Mouse (Mus musculus): ENCODE results near the gene Lenep.

Gene Lenep

GRCm38 (mm10) chr3:89419571-89419970 lies 17.0 kb upstream of the Lenep start:
- peak; percentile 68 for DNase-seq

GRCm38 (mm10) chr3:89418861-89419250 lies 16.3 kb upstream of the Lenep start:
- DNase-seq = peak; percentile 88

GRCm38 (mm10) chr3:89418170-89418860 lies 15.7 kb upstream of the Lenep start, which contains the start of the genes Cks1b and Shc1:
Gene Cks1b (minus strand): TSS chr3:89418383.
Gene Shc1 (plus strand): TSS chr3:89418443.
- DNase-seq = peak; percentile 97

GRCm38 (mm10) chr3:89417840-89418169 lies 15.2 kb upstream of the Lenep start:
- DNase-seq = peak; percentile 92

- DNase-seq = no peak
These were observed 14.5 kb upstream of the Lenep start for GRCm38 (mm10) chr3:89417131-89417530.

GRCm38 (mm10) chr3:89416158-89416557 lies 13.6 kb upstream of the Lenep start:
- no peak for DNase-seq

- DNase-seq = peak; percentile 96
These were observed 9.1 kb upstream of the Lenep start, which contains the start of gene Flad1 for GRCm38 (mm10) chr3:89411490-89412393. Gene Flad1 (minus strand): TSS chr3:89411870.

- DNase-seq = no peak
These were observed 8.3 kb upstream of the Lenep start for GRCm38 (mm10) chr3:89410864-89411263.

GRCm38 (mm10) chr3:89409701-89410100 lies 7.1 kb upstream of the Lenep start:
- no peak for DNase-seq

- no peak for DNase-seq
These were observed 5.9 kb upstream of the Lenep start for GRCm38 (mm10) chr3:89408448-89408847.

GRCm38 (mm10) chr3:89406887-89407286 lies 4.3 kb upstream of the Lenep start:
- no peak for DNase-seq

GRCm38 (mm10) chr3:89401329-89401728 lies 1.3 kb downstream of the Lenep start:
- no peak for DNase-seq

GRCm38 (mm10) chr3:89396654-89397005 lies 6.0 kb downstream of the Lenep start:
- no peak for DNase-seq

- DNase-seq = peak; percentile 88
These were observed 6.6 kb downstream of the Lenep start for GRCm38 (mm10) chr3:89395806-89396653.

- DNase-seq = no peak
These were observed 7.2 kb downstream of the Lenep start for GRCm38 (mm10) chr3:89395419-89395805.

- DNase-seq = peak; percentile 93
These were observed 7.7 kb downstream of the Lenep start for GRCm38 (mm10) chr3:89394894-89395256.

GRCm38 (mm10) chr3:89394006-89394893 lies 8.3 kb downstream of the Lenep start, which contains the start of gene Zbtb7b:
Gene Zbtb7b (minus strand): TSS chr3:89394776.
- peak; percentile 80 for DNase-seq

GRCm38 (mm10) chr3:89393605-89394004 lies 9.0 kb downstream of the Lenep start:
- peak; percentile 97 for DNase-seq

- peak; percentile 18 for DNase-seq
These were observed 9.7 kb downstream of the Lenep start for GRCm38 (mm10) chr3:89392871-89393311.

GRCm38 (mm10) chr3:89391663-89392511 lies 10.7 kb downstream of the Lenep start:
- DNase-seq = peak; percentile 69
